Mouse (Mus musculus) testis, postnatal 10 days (tissue): ENCODE data around the gene Ttf1.

Source experiments
- DNase-seq: peaks from one replicate; pipeline ENCODE4 v3.0.0; 2021; ENCODE audit warnings: low spot score

Gene Ttf1

GRCm38 (mm10) chr2:29130118-29130899, 70.2 kb downstream of the Ttf1 start:
- DNase-seq, result no peak

GRCm38 (mm10) chr2:29135161-29135560, 75.1 kb downstream of the Ttf1 start:
- no peak for DNase-seq
